Mouse (Mus musculus): ENCODE measurements around the gene Tnk2. TPM values are rescaled to one million over a fixed set of nuclear protein-coding genes. Genes with fewer than 3 reads are reported as not detected.

The Tnk2 gene
- polyA plus RNA-seq, 1 experiment from 2014 or later, result 19.1 TPM

- Histone ChIP-seq H3K36me3 (peaks cover 92% of the 10 kb centered on the region), H3K4me3 (no peak overlapping the region), H3K9me3 (no peaks in the 10 kb centered on the region), H3K4me2 (no peak overlapping the region), H3K4me1 (replicated peaks) (peaks cover 6% of the 10 kb centered on the region), H3K9ac (no peak overlapping the region), H3K27me3 (no peaks in the 10 kb centered on the region), H3K27ac (no peak overlapping the region)
- no peak for ATAC-seq (ENCODE audit: low FRiP score)
- 84% methylated on average over 13 of the region's 13 CpGs for WGBS
These were observed 29.3 kb downstream of the Tnk2 start for GRCm38 (mm10) chr16:32672861-32673560.

- Histone ChIP-seq H3K4me2 (no peak overlapping the region), H3K4me1 (replicated peaks) (peaks cover 4% of the 10 kb centered on the region; the same call in 1 of the 2 replicates), H3K27me3 (no peaks in the 10 kb centered on the region), H3K9ac (no peak overlapping the region), H3K4me3 (no peak overlapping the region), H3K36me3 (peaks cover 98% of the 10 kb centered on the region), H3K9me3 (no peaks in the 10 kb centered on the region), H3K27ac (no peak overlapping the region)
- no peak for ATAC-seq (ENCODE audit: low FRiP score)
- 90% methylated on average over 17 of the region's 17 CpGs for WGBS
These were observed 30.6 kb downstream of the Tnk2 start for GRCm38 (mm10) chr16:32674121-32674740.

GRCm38 (mm10) chr16:32677040-32677700 is 33.5 kb downstream of the Tnk2 start:
- 79% methylated on average over 10 of the region's 10 CpGs for WGBS
- H3K27ac ChIP-seq, result peak overlapping the region; percentile 44; the same call in 1 of the 2 replicates

GRCm38 (mm10) chr16:32677903-32678302 is 34.2 kb downstream of the Tnk2 start:
- Histone ChIP-seq H3K9ac (no peak overlapping the region), H3K36me3 (peaks cover 91% of the 10 kb centered on the region), H3K4me3 (no peak overlapping the region), H3K27ac (peak overlapping the region; percentile 23; the same call in 1 of the 2 replicates), H3K4me1 (replicated peaks) (peaks cover 4% of the 10 kb centered on the region; the same call in 1 of the 2 replicates), H3K27me3 (no peaks in the 10 kb centered on the region), H3K9me3 (no peaks in the 10 kb centered on the region), H3K4me2 (no peak overlapping the region)
- WGBS, result 75% methylated on average over 14 of the region's 14 CpGs
- ATAC-seq (ENCODE audit: low FRiP score), result no peak

More at GRCm38 (mm10) chr16:32677040-32677700, 33.5 kb downstream of the Tnk2 start:
- Histone ChIP-seq H3K27me3 (no peaks in the 10 kb centered on the region), H3K4me1 (replicated peaks) (peaks cover 4% of the 10 kb centered on the region; the same call in 1 of the 2 replicates), H3K4me3 (no peak overlapping the region), H3K9me3 (no peaks in the 10 kb centered on the region), H3K4me2 (no peak overlapping the region), H3K9ac (no peak overlapping the region), H3K36me3 (peaks cover 93% of the 10 kb centered on the region)
- ATAC-seq (ENCODE audit: low FRiP score), result no peak

- H3K9ac ChIP-seq, result no peak overlapping the region
- no peak for ATAC-seq (ENCODE audit: low FRiP score)
- peaks cover 85% of the 10 kb centered on the region for H3K36me3 ChIP-seq
- H3K27me3 ChIP-seq, result no peaks in the 10 kb centered on the region
- H3K9me3 ChIP-seq, result no peaks in the 10 kb centered on the region
- peaks cover 4% of the 10 kb centered on the region; the same call in 1 of the 2 replicates for H3K4me1 ChIP-seq (replicated peaks)
- 91% methylated on average over 14 of the region's 14 CpGs for WGBS
- no peak overlapping the region for H3K4me2 ChIP-seq
- no peak overlapping the region for H3K27ac ChIP-seq
- no peak overlapping the region for H3K4me3 ChIP-seq
These were observed 35.1 kb downstream of the Tnk2 start for GRCm38 (mm10) chr16:32678812-32679211.

GRCm38 (mm10) chr16:32679976-32680375 is 36.3 kb downstream of the Tnk2 start:
- WGBS, result 91% methylated on average over 16 of the region's 16 CpGs
- Histone ChIP-seq H3K36me3 (peaks cover 74% of the 10 kb centered on the region), H3K27ac (no peak overlapping the region), H3K9me3 (no peaks in the 10 kb centered on the region), H3K4me1 (replicated peaks) (peaks cover 4% of the 10 kb centered on the region; the same call in 1 of the 2 replicates), H3K4me2 (no peak overlapping the region), H3K4me3 (no peak overlapping the region), H3K9ac (no peak overlapping the region), H3K27me3 (no peaks in the 10 kb centered on the region)
- ATAC-seq (ENCODE audit: low FRiP score), result no peak

- no peak overlapping the region for H3K4me3 ChIP-seq
- ATAC-seq (ENCODE audit: low FRiP score), result no peak
- H3K4me1 ChIP-seq (replicated peaks), result peaks cover 4% of the 10 kb centered on the region; the same call in 1 of the 2 replicates
- H3K9ac ChIP-seq, result no peak overlapping the region
- 93% methylated on average over 6 of the region's 6 CpGs for WGBS
- H3K27ac ChIP-seq, result no peak overlapping the region
- no peaks in the 10 kb centered on the region for H3K9me3 ChIP-seq
- H3K4me2 ChIP-seq, result no peak overlapping the region
- H3K36me3 ChIP-seq, result peaks cover 65% of the 10 kb centered on the region
- no peaks in the 10 kb centered on the region for H3K27me3 ChIP-seq
These were observed 37.1 kb downstream of the Tnk2 start for GRCm38 (mm10) chr16:32680806-32681205.

GRCm38 (mm10) chr16:32682194-32682593 is 38.5 kb downstream of the Tnk2 start:
- no peak overlapping the region for H3K9ac ChIP-seq
- no peak overlapping the region for H3K4me2 ChIP-seq
- H3K9me3 ChIP-seq, result no peaks in the 10 kb centered on the region
- 36% methylated on average over 5 of the region's 5 CpGs for WGBS
- H3K36me3 ChIP-seq, result peaks cover 51% of the 10 kb centered on the region
- no peak overlapping the region for H3K4me3 ChIP-seq
- no peaks in the 10 kb centered on the region for H3K27me3 ChIP-seq
- H3K4me1 ChIP-seq (replicated peaks), result peaks cover under 1% of the 10 kb centered on the region; the same call in 1 of the 2 replicates
- no peak for ATAC-seq (ENCODE audit: low FRiP score)
- H3K27ac ChIP-seq, result no peak overlapping the region

GRCm38 (mm10) chr16:32682841-32683240 is 39.2 kb downstream of the Tnk2 start:
- H3K36me3 ChIP-seq, result peaks cover 45% of the 10 kb centered on the region
- no peak overlapping the region for H3K4me3 ChIP-seq
- H3K4me1 ChIP-seq (replicated peaks), result no peaks in the 10 kb centered on the region
- H3K27me3 ChIP-seq, result no peaks in the 10 kb centered on the region
- 85% methylated on average over 4 of the region's 4 CpGs for WGBS
- H3K4me2 ChIP-seq, result no peak overlapping the region
- H3K9ac ChIP-seq, result no peak overlapping the region
- peak; percentile 28; the same call in 1 of the 2 replicates for ATAC-seq (ENCODE audit: low FRiP score)
- H3K27ac ChIP-seq, result no peak overlapping the region
- H3K9me3 ChIP-seq, result no peaks in the 10 kb centered on the region

GRCm38 (mm10) chr16:32683343-32683742 is 39.7 kb downstream of the Tnk2 start:
- ATAC-seq (ENCODE audit: low FRiP score), result no peak; the same call in 1 of the 2 replicates
- no peaks in the 10 kb centered on the region for H3K4me1 ChIP-seq (replicated peaks)
- H3K9me3 ChIP-seq, result no peaks in the 10 kb centered on the region
- H3K27me3 ChIP-seq, result no peaks in the 10 kb centered on the region
- 61% methylated on average over 5 of the region's 5 CpGs for WGBS
- no peak overlapping the region for H3K4me3 ChIP-seq
- no peak overlapping the region for H3K27ac ChIP-seq
- H3K36me3 ChIP-seq, result peaks cover 41% of the 10 kb centered on the region
- H3K9ac ChIP-seq, result no peak overlapping the region
- H3K4me2 ChIP-seq, result no peak overlapping the region

GRCm38 (mm10) chr16:32685405-32685804 is 41.7 kb downstream of the Tnk2 start:
- Histone ChIP-seq H3K4me1 (replicated peaks) (0 out of 2 replicates have a peak, but pooled peaks cover 3% of the 10 kb centered on the region), H3K9ac (no peak overlapping the region), H3K4me2 (no peak overlapping the region), H3K9me3 (no peaks in the 10 kb centered on the region), H3K27me3 (no peaks in the 10 kb centered on the region), H3K4me3 (no peak overlapping the region), H3K36me3 (peaks cover 20% of the 10 kb centered on the region), H3K27ac (no peak overlapping the region)
- no peak for ATAC-seq (ENCODE audit: low FRiP score)
- 88% methylated on average over 10 of the region's 10 CpGs for WGBS

GRCm38 (mm10) chr16:32685998-32686397 is 42.3 kb downstream of the Tnk2 start:
- no peak overlapping the region for H3K4me3 ChIP-seq

More at GRCm38 (mm10) chr16:32685998-32686397, 42.3 kb downstream of the Tnk2 start:
- H3K36me3 ChIP-seq, result peaks cover 14% of the 10 kb centered on the region
- H3K4me2 ChIP-seq, result no peak overlapping the region
- WGBS, result 73% methylated on average over 5 of the region's 5 CpGs
- H3K27ac ChIP-seq, result no peak overlapping the region
- H3K9me3 ChIP-seq, result no peaks in the 10 kb centered on the region
- no peaks in the 10 kb centered on the region for H3K27me3 ChIP-seq
- no peak overlapping the region for H3K9ac ChIP-seq
- 0 out of 2 replicates have a peak, but pooled peaks cover 3% of the 10 kb centered on the region for H3K4me1 ChIP-seq (replicated peaks)
- ATAC-seq (ENCODE audit: low FRiP score), result no peak
